Mouse (Mus musculus) kidney, adult 9 months (tissue): ENCODE measurements around the gene Adarb2.
"Not testable (repeated sequence)": the region's sequence is repeated elsewhere in the genome, so short reads cannot be mapped to it uniquely, and the experiment has no call there.

Experiments
- DNase-seq: peaks from one replicate; pipeline ENCODE4 v3.0.0; 2022

Gene Adarb2

GRCm38 (mm10) chr13:8597647-8598017 is 395.0 kb downstream of the Adarb2 start:
- no peak for DNase-seq

- DNase-seq: no peak
These were observed 403.0 kb downstream of the Adarb2 start for GRCm38 (mm10) chr13:8605645-8606044.

- no peak for DNase-seq
These were observed 405.4 kb downstream of the Adarb2 start for GRCm38 (mm10) chr13:8608040-8608439.

GRCm38 (mm10) chr13:8608918-8609317 is 406.3 kb downstream of the Adarb2 start:
- DNase-seq: not testable (repeated sequence)

- DNase-seq: no peak
These were observed 408.3 kb downstream of the Adarb2 start for GRCm38 (mm10) chr13:8610956-8611355.

GRCm38 (mm10) chr13:8612618-8613391 is 410.1 kb downstream of the Adarb2 start:
- DNase-seq: no peak

- DNase-seq: no peak
These were observed 414.0 kb downstream of the Adarb2 start for GRCm38 (mm10) chr13:8616685-8617084.

- DNase-seq: no peak
These were observed 419.6 kb downstream of the Adarb2 start for GRCm38 (mm10) chr13:8622263-8622662.

- no peak for DNase-seq
These were observed 426.9 kb downstream of the Adarb2 start for GRCm38 (mm10) chr13:8629565-8629964.

- no peak for DNase-seq
These were observed 429.0 kb downstream of the Adarb2 start for GRCm38 (mm10) chr13:8631618-8632017.

- DNase-seq: no peak
These were observed 429.4 kb downstream of the Adarb2 start for GRCm38 (mm10) chr13:8632072-8632471.

- no peak for DNase-seq
These were observed 431.0 kb downstream of the Adarb2 start for GRCm38 (mm10) chr13:8633385-8634337.

GRCm38 (mm10) chr13:8642084-8642483 is 439.4 kb downstream of the Adarb2 start:
- DNase-seq: no peak

- no peak for DNase-seq
These were observed 441.3 kb downstream of the Adarb2 start for GRCm38 (mm10) chr13:8643920-8644319.

- DNase-seq: no peak
These were observed 442.4 kb downstream of the Adarb2 start for GRCm38 (mm10) chr13:8644805-8645679.

GRCm38 (mm10) chr13:8649261-8649660 is 446.6 kb downstream of the Adarb2 start:
- DNase-seq: no peak

- DNase-seq: no peak
These were observed 462.1 kb downstream of the Adarb2 start for GRCm38 (mm10) chr13:8664615-8665240.

GRCm38 (mm10) chr13:8677174-8677573 is 474.5 kb downstream of the Adarb2 start:
- DNase-seq: no peak

GRCm38 (mm10) chr13:8680470-8681129 is 477.9 kb downstream of the Adarb2 start:
- DNase-seq: no peak

GRCm38 (mm10) chr13:8691448-8691847 is 488.8 kb downstream of the Adarb2 start:
- no peak for DNase-seq

GRCm38 (mm10) chr13:8692787-8693186 is 490.1 kb downstream of the Adarb2 start:
- DNase-seq: no peak

- DNase-seq: no peak
These were observed 495.8 kb downstream of the Adarb2 start for GRCm38 (mm10) chr13:8698451-8698850.
